Mouse (Mus musculus): Measurements from ENCODE around the gene Zfp260. TPM values are rescaled to one million over a fixed set of nuclear protein-coding genes. Genes with fewer than 3 reads are reported as not detected.
"Not testable (repeated sequence)": the region's sequence is repeated elsewhere in the genome, so short reads cannot be mapped to it uniquely, and the experiment has no call there.

The Zfp260 gene
- polyA plus RNA-seq, 1 experiment from 2014 or later = 48.6 TPM

GRCm38 (mm10) chr7:30116076-30116475 lies 21.5 kb downstream of the Zfp260 start:
- Histone ChIP-seq H3K4me3 (ENCODE audit: low read depth, low read length) (no peak overlapping the region), H3K4me2 (no peak overlapping the region), H3K9ac (ENCODE audit: low read depth, low read length) (no peak overlapping the region), H3K27ac (ENCODE audit: low read depth, low read length) (no peak overlapping the region), H3K9me3 (ENCODE audit: control insufficient read depth, low read length) (peaks cover 4% of the 10 kb centered on the region; the same call in 1 of the 2 replicates), H3K36me3 (ENCODE audit: control insufficient read depth, insufficient read depth, low read length) (no peaks in the 10 kb centered on the region), H3K4me1 (replicated peaks; ENCODE audit: control insufficient read depth, insufficient read depth, low read length) (no peaks in the 10 kb centered on the region), H3K27me3 (replicated peaks; ENCODE audit: control insufficient read depth, insufficient read depth, low read length) (no peaks in the 10 kb centered on the region)
- 87% methylated on average over 5 of the region's 5 CpGs for WGBS
- ATAC-seq (replicated peaks; ENCODE audit: low FRiP score) (no peak), DNase-seq (ENCODE audit: low spot score) (no peak)

DNA sequence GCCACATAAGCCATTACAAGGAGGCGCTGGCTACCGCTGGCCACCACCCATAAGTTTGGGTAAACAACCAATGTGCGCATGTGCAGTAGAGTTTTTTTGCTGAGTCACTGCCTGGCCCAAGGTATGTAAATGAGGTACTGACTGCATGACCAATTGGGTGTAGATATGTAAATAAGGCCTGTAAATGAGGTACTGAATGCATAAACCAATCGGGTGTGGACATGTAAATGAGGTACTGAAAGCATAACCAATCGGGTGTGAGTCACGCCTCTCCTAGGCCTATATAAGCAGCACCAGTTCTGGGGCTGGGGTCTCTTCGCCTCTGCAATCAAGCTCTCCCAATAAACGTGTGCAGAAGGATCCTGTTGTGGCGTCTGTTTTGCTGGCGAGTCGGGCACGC lies 23.4 kb downstream of the Zfp260 start:
- 91% methylated on average over 12 of the region's 12 CpGs for WGBS
- DNase-seq (ENCODE audit: low spot score); H3K36me3 ChIP-seq (ENCODE audit: control insufficient read depth, insufficient read depth, low read length); H3K4me3 ChIP-seq (ENCODE audit: low read depth, low read length); ATAC-seq (replicated peaks; ENCODE audit: low FRiP score); H3K9me3 ChIP-seq (ENCODE audit: control insufficient read depth, low read length); H3K9ac ChIP-seq (ENCODE audit: low read depth, low read length); H3K4me1 ChIP-seq (replicated peaks; ENCODE audit: control insufficient read depth, insufficient read depth, low read length); H3K4me2 ChIP-seq; H3K27ac ChIP-seq (ENCODE audit: low read depth, low read length); H3K27me3 ChIP-seq (replicated peaks; ENCODE audit: control insufficient read depth, insufficient read depth, low read length): not testable (repeated sequence)

DNA sequence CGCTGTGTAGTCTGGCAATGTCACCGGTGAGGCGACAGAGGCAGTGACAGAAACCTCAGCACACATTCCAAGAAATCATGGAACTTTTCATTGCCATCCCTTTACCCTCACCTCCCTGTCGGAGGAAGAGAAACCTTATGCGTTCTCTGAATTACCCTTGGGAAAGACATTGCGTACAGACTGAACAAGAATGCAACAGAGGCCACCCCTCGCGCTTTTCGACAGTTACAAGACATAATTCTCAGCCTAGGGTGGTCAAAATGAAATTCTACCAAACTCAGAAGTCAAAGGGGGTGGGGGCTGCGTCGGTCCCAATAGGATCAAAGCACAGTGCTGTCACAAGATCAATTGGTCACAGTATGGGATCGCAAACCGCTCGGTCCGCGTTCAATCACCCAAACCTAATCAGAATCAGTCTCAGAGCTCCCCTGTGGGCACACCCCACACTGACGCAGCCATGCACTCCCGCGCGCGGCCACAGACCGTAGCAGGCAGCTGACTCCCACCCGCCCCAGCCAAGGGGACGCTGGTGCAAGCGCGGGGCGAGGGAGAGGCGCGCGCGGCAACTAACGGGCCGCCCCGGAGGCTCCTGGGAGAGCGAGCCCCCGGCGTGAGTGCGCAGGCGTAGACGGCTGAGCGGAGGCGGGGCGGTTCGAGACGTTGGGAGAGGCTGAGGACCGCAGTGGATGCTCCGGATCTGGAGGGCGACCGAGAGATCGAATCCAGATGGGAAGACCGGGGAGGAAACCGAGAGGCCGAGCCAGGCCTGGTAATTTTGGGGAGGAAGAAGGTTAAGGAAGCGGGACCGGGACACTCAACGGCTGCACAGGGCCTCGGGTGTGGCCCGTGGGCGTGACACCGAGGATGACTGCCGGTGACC lies 27.0 kb downstream of the Zfp260 start, which contains the start of gene Zfp382:
Zfp382 (plus strand) TSS at position 635 of the 880 bp plus-strand sequence.
- peak within 1 kb of the TSS; percentile 67 for H3K4me3 ChIP-seq (ENCODE audit: low read depth, low read length)
- no peaks in the 10 kb centered on the region for H3K4me1 ChIP-seq (replicated peaks; ENCODE audit: control insufficient read depth, insufficient read depth, low read length)
- no peaks in the 10 kb centered on the region for H3K27me3 ChIP-seq (replicated peaks; ENCODE audit: control insufficient read depth, insufficient read depth, low read length)
- ATAC-seq (replicated peaks; ENCODE audit: low FRiP score) = peak; percentile 96
- no peaks in the 10 kb centered on the region for H3K36me3 ChIP-seq (ENCODE audit: control insufficient read depth, insufficient read depth, low read length)
- H3K9me3 ChIP-seq (ENCODE audit: control insufficient read depth, low read length) = no peaks in the 10 kb centered on the region; the same call in 1 of the 2 replicates
- WGBS = under 1% methylated on average over 61 of the region's 61 CpGs
- DNase-seq (ENCODE audit: low spot score) = peak; percentile 93
- H3K4me2 ChIP-seq = peak within 1 kb of the TSS; percentile 84
- peak within 1 kb of the TSS; percentile 75 for H3K27ac ChIP-seq (ENCODE audit: low read depth, low read length)
- H3K9ac ChIP-seq (ENCODE audit: low read depth, low read length) = peak within 1 kb of the TSS; percentile 89

GRCm38 (mm10) chr7:30122188-30122530 lies 27.6 kb downstream of the Zfp260 start:
- ATAC-seq (replicated peaks; ENCODE audit: low FRiP score) (no peak), DNase-seq (ENCODE audit: low spot score) (no peak)
- Histone ChIP-seq H3K27ac (ENCODE audit: low read depth, low read length) (no peak overlapping the region), H3K4me1 (replicated peaks; ENCODE audit: control insufficient read depth, insufficient read depth, low read length) (no peaks in the 10 kb centered on the region), H3K4me3 (ENCODE audit: low read depth, low read length) (peak overlapping the region; percentile 67), H3K4me2 (peak overlapping the region; percentile 84), H3K36me3 (ENCODE audit: control insufficient read depth, insufficient read depth, low read length) (peaks cover 2% of the 10 kb centered on the region; the same call in 1 of the 2 replicates), H3K9ac (ENCODE audit: low read depth, low read length) (peak overlapping the region; percentile 89), H3K27me3 (replicated peaks; ENCODE audit: control insufficient read depth, insufficient read depth, low read length) (no peaks in the 10 kb centered on the region), H3K9me3 (ENCODE audit: control insufficient read depth, low read length) (no peaks in the 10 kb centered on the region)
- WGBS = 7% methylated on average over 15 of the region's 15 CpGs

DNA sequence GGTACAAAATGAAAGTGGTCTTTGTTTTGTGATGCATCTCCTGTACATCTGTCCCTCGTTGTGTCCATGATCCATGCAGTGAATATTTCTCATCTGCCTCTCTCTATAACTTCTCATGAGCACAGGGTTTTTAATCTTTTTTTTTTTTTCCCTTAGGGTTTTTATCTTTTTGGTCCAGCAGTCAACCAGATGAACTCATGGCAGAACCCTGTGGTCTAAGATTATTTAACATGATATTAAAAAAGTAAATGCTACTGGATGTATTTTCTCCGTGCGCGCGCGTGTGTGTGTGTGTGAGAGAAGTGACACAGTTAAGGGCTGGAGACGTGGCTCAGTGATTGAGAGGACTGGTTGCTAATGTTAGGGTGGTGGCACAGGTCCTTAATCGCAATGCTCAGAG lies 35.3 kb downstream of the Zfp260 start:
- Histone ChIP-seq H3K27me3 (replicated peaks; ENCODE audit: control insufficient read depth, insufficient read depth, low read length) (no peaks in the 10 kb centered on the region), H3K27ac (ENCODE audit: low read depth, low read length) (no peak overlapping the region), H3K36me3 (ENCODE audit: control insufficient read depth, insufficient read depth, low read length) (peaks cover 34% of the 10 kb centered on the region), H3K9ac (ENCODE audit: low read depth, low read length) (no peak overlapping the region), H3K4me1 (replicated peaks; ENCODE audit: control insufficient read depth, insufficient read depth, low read length) (no peaks in the 10 kb centered on the region), H3K9me3 (ENCODE audit: control insufficient read depth, low read length) (no peaks in the 10 kb centered on the region), H3K4me2 (no peak overlapping the region), H3K4me3 (ENCODE audit: low read depth, low read length) (no peak overlapping the region)
- no peak for DNase-seq (ENCODE audit: low spot score)
- WGBS = 90% methylated on average over 8 of the region's 8 CpGs
- no peak for ATAC-seq (replicated peaks; ENCODE audit: low FRiP score)

DNA sequence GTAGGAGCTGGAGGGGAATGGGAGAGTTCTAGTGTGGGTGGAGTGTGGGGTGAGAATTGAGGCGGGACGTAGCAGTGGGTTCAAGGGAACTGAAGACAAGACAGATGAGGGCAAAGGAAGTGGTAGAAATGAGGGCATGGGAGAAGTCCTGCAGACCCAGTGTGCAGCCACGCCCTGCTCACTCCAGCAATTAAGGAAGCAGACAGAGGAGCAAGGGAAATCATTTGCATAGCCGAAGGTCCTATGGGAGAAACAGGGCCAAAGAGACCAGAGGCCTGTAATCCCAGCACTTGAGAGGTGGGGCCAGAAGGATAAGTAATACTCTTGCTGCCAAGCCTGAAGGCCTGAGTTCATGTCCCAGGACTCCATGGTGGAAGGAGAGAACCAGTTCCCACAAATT lies 37.8 kb downstream of the Zfp260 start:
- Histone ChIP-seq H3K36me3 (ENCODE audit: control insufficient read depth, insufficient read depth, low read length) (peaks cover 39% of the 10 kb centered on the region), H3K9me3 (ENCODE audit: control insufficient read depth, low read length) (no peaks in the 10 kb centered on the region), H3K27ac (ENCODE audit: low read depth, low read length) (no peak overlapping the region), H3K4me3 (ENCODE audit: low read depth, low read length) (no peak overlapping the region), H3K27me3 (replicated peaks; ENCODE audit: control insufficient read depth, insufficient read depth, low read length) (no peaks in the 10 kb centered on the region), H3K9ac (ENCODE audit: low read depth, low read length) (no peak overlapping the region), H3K4me2 (no peak overlapping the region), H3K4me1 (replicated peaks; ENCODE audit: control insufficient read depth, insufficient read depth, low read length) (no peaks in the 10 kb centered on the region)
- WGBS = 83% methylated on average over 4 of the region's 4 CpGs
- ATAC-seq (replicated peaks; ENCODE audit: low FRiP score) = no peak
- DNase-seq (ENCODE audit: low spot score) = no peak

GRCm38 (mm10) chr7:30136826-30137225 lies 42.2 kb downstream of the Zfp260 start:
- no peaks in the 10 kb centered on the region for H3K4me1 ChIP-seq (replicated peaks; ENCODE audit: control insufficient read depth, insufficient read depth, low read length)
- 89% methylated on average over 10 of the region's 10 CpGs for WGBS
- H3K9ac ChIP-seq (ENCODE audit: low read depth, low read length) = no peak overlapping the region
- H3K4me3 ChIP-seq (ENCODE audit: low read depth, low read length) = no peak overlapping the region
- H3K27me3 ChIP-seq (replicated peaks; ENCODE audit: control insufficient read depth, insufficient read depth, low read length) = no peaks in the 10 kb centered on the region
- no peak overlapping the region for H3K4me2 ChIP-seq
- no peak overlapping the region for H3K27ac ChIP-seq (ENCODE audit: low read depth, low read length)
- DNase-seq (ENCODE audit: low spot score) (no peak), ATAC-seq (replicated peaks; ENCODE audit: low FRiP score) (no peak)
- no peaks in the 10 kb centered on the region for H3K9me3 ChIP-seq (ENCODE audit: control insufficient read depth, low read length)
- H3K36me3 ChIP-seq (ENCODE audit: control insufficient read depth, insufficient read depth, low read length) = peaks cover 22% of the 10 kb centered on the region

GRCm38 (mm10) chr7:30143170-30143554 lies 48.6 kb downstream of the Zfp260 start:
- no peak overlapping the region; the same call in 1 of the 2 replicates for H3K9ac ChIP-seq (ENCODE audit: low read depth, low read length)
- peaks cover 8% of the 10 kb centered on the region for H3K36me3 ChIP-seq (ENCODE audit: control insufficient read depth, insufficient read depth, low read length)
- no peaks in the 10 kb centered on the region; the same call in 1 of the 2 replicates for H3K9me3 ChIP-seq (ENCODE audit: control insufficient read depth, low read length)
- ATAC-seq (replicated peaks; ENCODE audit: low FRiP score) (peak; percentile 32; the same call in 1 of the 2 replicates), DNase-seq (ENCODE audit: low spot score) (no peak)
- H3K27ac ChIP-seq (ENCODE audit: low read depth, low read length) = no peak overlapping the region
- no peaks in the 10 kb centered on the region for H3K27me3 ChIP-seq (replicated peaks; ENCODE audit: control insufficient read depth, insufficient read depth, low read length)
- H3K4me1 ChIP-seq (replicated peaks; ENCODE audit: control insufficient read depth, insufficient read depth, low read length) = no peaks in the 10 kb centered on the region
- WGBS = 16% methylated on average over 8 of the region's 8 CpGs
- H3K4me2 ChIP-seq = peak overlapping the region; percentile 49
- H3K4me3 ChIP-seq (ENCODE audit: low read depth, low read length) = peak overlapping the region; percentile 44

All from liver, embryonic 11.5 days (tissue).